Mouse (Mus musculus) hindbrain, embryonic 12.5 days (tissue): ENCODE data around the gene Chsy1. TPM values are rescaled to one million over a fixed set of nuclear protein-coding genes. Genes with fewer than 3 reads are reported as not detected.

Experiments used
- ATAC-seq: fragments of 200-750 bp; cut with Nextera tagmentation; 2 replicates; pipeline ENCODE4 v1.8.0; 2017; ENCODE audit warnings: moderate TSS enrichment; ENCODE audit not compliant: low FRiP score
- H3K27ac ChIP-seq: fragments of 300-500 bp; sonication (generic); 2 replicates; pipeline ENCODE4 v1.5.1; 2016; ENCODE audit warnings: mild to moderate bottlenecking
- H3K27me3 ChIP-seq: fragments of 300-500 bp; sonication (generic); 2 replicates; pipeline ENCODE4 v1.6.1; 2016; ENCODE audit warnings: mild to moderate bottlenecking
- H3K36me3 ChIP-seq: fragments of 300-500 bp; sonication (generic); 2 replicates; pipeline ENCODE4 v1.6.1; 2016; ENCODE audit warnings: mild to moderate bottlenecking
- H3K4me1 ChIP-seq: fragments of 300-500 bp; sonication (generic); 2 replicates; pipeline ENCODE4 v1.6.1; 2016
- H3K4me2 ChIP-seq: fragments of 300-500 bp; sonication (generic); replicated peaks from 2 replicates; pipeline ENCODE4 v1.6.1; 2016; ENCODE audit warnings: mild to moderate bottlenecking
- H3K4me3 ChIP-seq: fragments of 300-500 bp; sonication (generic); 2 replicates; pipeline ENCODE4 v1.5.1; 2016; ENCODE audit warnings: mild to moderate bottlenecking
- H3K9ac ChIP-seq: fragments of 300-500 bp; sonication (generic); 2 replicates; pipeline ENCODE4 v1.6.1; 2016; ENCODE audit warnings: mild to moderate bottlenecking, moderate library complexity
- H3K9me3 ChIP-seq: fragments of 300-500 bp; sonication (generic); replicated peaks from 2 replicates; pipeline ENCODE4 v1.6.1; 2016; ENCODE audit warnings: mild to moderate bottlenecking
- WGBS: fragments of 180-500 bp; shearing (Covaris S2); methylation state at CpG from one replicate; pipeline ENCODE4 v1.1.7; 2016; 5-methylcytosine and 5-hydroxymethylcytosine counted together
- polyA plus RNA-seq: library from polyadenylated mRNA; unstranded; fragments of >200 nt; fragmentation: Nextera tagmentation; extraction: Ambion mirVana; gene quantifications from 2 replicates; pipeline ENCODE4 v1.2.1, GENCODE M21; 2016

The Chsy1 gene
- polyA plus RNA-seq, 1 experiment from 2014 or later = 16.1 TPM

DNA sequence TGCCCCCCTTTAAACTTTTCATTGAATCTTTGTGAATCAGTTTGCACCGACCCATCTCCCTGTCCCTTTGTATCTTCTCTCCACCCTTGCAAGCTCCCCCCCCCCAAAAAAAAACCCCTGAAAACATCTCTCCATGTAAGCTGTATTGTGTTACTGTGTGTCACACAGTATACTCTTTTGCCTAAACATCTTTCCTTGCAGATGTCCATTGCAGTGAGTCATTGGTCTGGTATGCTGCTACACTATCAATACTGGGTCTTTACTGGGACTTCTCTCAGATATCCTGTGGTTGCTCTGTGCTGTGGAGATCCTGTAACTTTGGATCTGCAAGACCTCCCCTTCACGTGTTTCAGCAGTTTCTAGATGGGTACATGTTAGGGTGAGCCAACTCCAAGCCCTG is 21.0 kb downstream of the Chsy1 start:
- H3K4me1 ChIP-seq = peaks cover 17% of the 10 kb centered on the region
- H3K4me2 ChIP-seq = no peak overlapping the region
- H3K9me3 ChIP-seq = 0 out of 2 replicates have a peak, but pooled peaks cover 3% of the 10 kb centered on the region
- 93% methylated on average over 2 of the region's 2 CpGs for WGBS
- ATAC-seq = no peak
- no peak overlapping the region for H3K9ac ChIP-seq
- peaks cover 23% of the 10 kb centered on the region for H3K36me3 ChIP-seq
- H3K27me3 ChIP-seq = no peaks in the 10 kb centered on the region
- H3K4me3 ChIP-seq = no peak overlapping the region
- no peak overlapping the region for H3K27ac ChIP-seq

DNA sequence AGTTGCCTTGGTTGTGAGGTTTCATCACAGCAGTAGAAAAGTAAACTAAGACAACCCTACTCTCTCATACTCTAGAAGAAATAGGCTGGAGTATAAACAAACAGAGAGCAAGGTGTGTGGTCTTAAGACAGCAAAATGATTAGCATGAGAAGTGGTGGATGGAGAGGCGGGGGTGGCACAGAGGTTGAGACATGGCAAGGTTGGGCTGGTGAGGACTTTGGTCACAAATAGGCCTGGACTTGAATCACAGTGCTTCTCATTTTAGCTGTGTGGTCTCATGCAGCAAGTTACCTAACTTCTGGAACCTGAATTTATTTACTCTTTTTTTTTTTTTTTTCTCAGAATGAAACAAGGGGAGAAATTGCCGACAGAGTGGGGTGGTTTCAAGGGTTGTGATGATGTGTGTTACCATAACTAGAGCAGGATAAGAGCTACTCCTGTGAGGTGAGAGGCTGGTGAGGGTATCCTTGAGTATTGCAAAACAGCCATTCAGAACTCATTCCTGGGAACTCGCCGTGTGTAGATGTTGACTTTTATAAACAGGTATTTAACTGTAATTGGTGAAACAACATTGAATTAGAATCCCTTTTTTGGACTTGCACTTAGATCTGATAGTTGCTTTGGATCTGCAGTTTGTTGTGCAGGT is 22.6 kb downstream of the Chsy1 start:
- Histone ChIP-seq H3K4me1 (peaks cover 31% of the 10 kb centered on the region), H3K27me3 (no peaks in the 10 kb centered on the region), H3K36me3 (peaks cover 11% of the 10 kb centered on the region; the same call in 1 of the 2 replicates), H3K4me2 (no peak overlapping the region), H3K4me3 (no peak overlapping the region), H3K27ac (no peak overlapping the region), H3K9ac (no peak overlapping the region), H3K9me3 (0 out of 2 replicates have a peak, but pooled peaks cover 3% of the 10 kb centered on the region)
- ATAC-seq = no peak
- 84% methylated on average over 4 of the region's 4 CpGs for WGBS

DNA sequence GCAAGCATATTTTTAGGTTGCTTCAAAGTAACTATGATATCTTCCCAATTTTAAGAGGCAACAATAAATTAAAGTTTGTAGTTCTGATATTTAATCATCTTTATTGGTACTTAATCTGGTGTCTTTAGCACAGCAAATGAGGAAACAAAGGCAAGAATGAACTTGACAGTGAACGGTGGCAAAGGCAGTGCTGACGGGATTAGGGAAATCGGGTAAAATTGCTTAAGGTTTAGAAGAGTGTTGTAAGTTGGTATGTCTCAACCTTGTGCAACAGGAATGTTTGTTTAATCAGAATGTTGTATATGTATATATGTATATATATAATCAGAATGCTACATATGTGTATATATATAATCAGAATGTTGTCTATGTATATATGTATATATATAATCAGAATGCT is 24.8 kb downstream of the Chsy1 start:
- 0 out of 2 replicates have a peak, but pooled peaks cover 3% of the 10 kb centered on the region for H3K9me3 ChIP-seq
- peaks cover 11% of the 10 kb centered on the region; the same call in 1 of the 2 replicates for H3K36me3 ChIP-seq
- H3K4me3 ChIP-seq = no peak overlapping the region
- WGBS = 97% methylated on average over 3 of the region's 3 CpGs
- H3K9ac ChIP-seq = no peak overlapping the region
- no peak for ATAC-seq
- no peak overlapping the region for H3K27ac ChIP-seq
- no peak overlapping the region for H3K4me2 ChIP-seq
- H3K4me1 ChIP-seq = peaks cover 22% of the 10 kb centered on the region
- H3K27me3 ChIP-seq = no peaks in the 10 kb centered on the region

DNA sequence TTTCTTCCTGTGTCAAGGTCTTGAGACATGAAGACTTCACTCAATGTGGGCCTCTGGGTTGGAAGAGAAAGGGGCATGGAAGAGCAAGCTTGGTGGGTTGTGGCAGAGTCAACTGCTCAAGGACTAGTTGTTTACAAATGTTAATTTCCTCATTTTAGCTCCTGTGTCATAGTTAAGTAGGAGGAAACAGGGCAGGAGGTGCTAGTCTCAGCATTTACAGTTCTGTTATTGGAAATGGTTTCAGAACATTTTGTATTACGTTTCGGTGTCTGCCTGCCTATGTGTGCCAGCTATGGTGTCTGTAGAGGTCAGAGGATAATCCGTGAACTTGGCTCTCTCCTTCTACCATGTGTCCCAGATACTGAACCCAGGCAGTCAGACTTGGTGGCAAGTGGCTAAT is 26.3 kb downstream of the Chsy1 start:
- peak overlapping the region; percentile 18; the same call in 1 of the 2 replicates for H3K27ac ChIP-seq

DNA sequence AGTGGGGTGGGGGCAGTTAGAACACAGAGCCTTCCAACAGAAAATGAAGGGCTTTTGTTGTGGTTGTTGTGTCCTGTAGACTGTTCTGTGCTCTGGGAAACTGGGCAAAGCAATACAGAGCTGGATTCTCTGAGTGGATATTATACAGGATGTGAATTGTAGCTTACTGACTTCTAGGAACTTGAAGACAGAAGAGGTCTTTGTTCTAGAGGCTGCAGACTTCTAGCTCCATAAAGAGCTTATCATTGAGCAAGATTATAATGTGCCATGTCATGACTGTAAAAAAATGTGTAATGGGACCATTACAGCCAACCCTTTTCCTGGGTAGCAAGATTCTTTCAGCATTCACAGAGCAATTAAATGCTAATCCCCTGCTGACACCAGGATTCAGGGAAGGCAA is 26.9 kb downstream of the Chsy1 start:
- Histone ChIP-seq H3K9ac (no peak overlapping the region), H3K9me3 (no peaks in the 10 kb centered on the region), H3K36me3 (peaks cover 2% of the 10 kb centered on the region; the same call in 1 of the 2 replicates), H3K27ac (peak overlapping the region; percentile 18; the same call in 1 of the 2 replicates), H3K27me3 (no peaks in the 10 kb centered on the region), H3K4me3 (no peak overlapping the region), H3K4me2 (no peak overlapping the region), H3K4me1 (peaks cover 29% of the 10 kb centered on the region)
- no peak for ATAC-seq

More for the DNA sequence above, 26.3 kb downstream of the Chsy1 start:
- WGBS = 90% methylated on average over 3 of the region's 3 CpGs
- Histone ChIP-seq H3K27me3 (no peaks in the 10 kb centered on the region), H3K4me2 (no peak overlapping the region), H3K9ac (no peak overlapping the region), H3K4me3 (no peak overlapping the region), H3K4me1 (peaks cover 23% of the 10 kb centered on the region), H3K36me3 (peaks cover 5% of the 10 kb centered on the region; the same call in 1 of the 2 replicates), H3K9me3 (0 out of 2 replicates have a peak, but pooled peaks cover 3% of the 10 kb centered on the region)
- ATAC-seq = no peak

DNA sequence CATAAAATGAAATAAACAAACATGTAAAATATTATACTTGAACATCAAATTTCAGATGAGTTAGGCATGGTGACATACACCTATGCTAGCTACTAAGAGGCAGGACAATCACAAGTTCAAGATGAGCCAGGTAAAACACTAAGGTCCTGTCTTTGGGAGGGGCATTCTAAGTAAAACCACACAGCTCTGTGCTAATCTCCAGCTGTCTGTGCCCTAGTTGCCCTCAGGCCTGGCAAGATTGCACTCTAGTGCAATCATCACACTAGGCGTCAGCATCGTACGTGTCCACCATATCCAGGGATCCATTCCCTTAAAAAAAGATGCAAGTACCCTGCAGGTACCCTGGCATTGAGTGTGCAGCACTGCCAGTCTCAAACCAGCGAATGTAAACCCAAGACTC is 28.0 kb downstream of the Chsy1 start:
- Histone ChIP-seq H3K9me3 (no peaks in the 10 kb centered on the region), H3K4me2 (no peak overlapping the region), H3K4me1 (peaks cover 31% of the 10 kb centered on the region), H3K9ac (no peak overlapping the region), H3K36me3 (no peaks in the 10 kb centered on the region), H3K4me3 (no peak overlapping the region), H3K27ac (no peak overlapping the region), H3K27me3 (no peaks in the 10 kb centered on the region)
- no peak for ATAC-seq
- WGBS = 89% methylated on average over 4 of the region's 4 CpGs

DNA sequence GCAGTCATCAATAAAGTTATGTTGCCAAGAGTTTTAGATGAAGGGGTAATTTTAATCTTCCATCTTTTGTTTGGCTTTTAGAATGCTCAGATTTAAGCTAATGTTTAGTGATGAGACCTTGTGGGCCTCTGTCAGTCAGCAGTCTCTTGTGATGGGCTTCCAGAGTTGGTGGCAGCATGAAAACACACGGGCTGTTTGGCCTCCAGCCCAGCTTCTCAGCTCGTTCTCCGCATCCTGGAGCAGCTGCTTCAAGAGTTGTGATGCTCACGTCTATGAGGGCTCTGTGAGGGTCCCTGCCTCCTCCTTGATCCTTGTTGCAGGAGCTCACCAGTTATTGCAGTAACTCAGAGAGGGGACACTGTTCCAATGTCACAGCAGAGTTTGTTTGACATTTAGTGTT is 29.0 kb downstream of the Chsy1 start:
- Histone ChIP-seq H3K27me3 (no peaks in the 10 kb centered on the region), H3K4me3 (no peak overlapping the region), H3K27ac (no peak overlapping the region), H3K9me3 (no peaks in the 10 kb centered on the region), H3K4me2 (no peak overlapping the region), H3K36me3 (no peaks in the 10 kb centered on the region), H3K9ac (no peak overlapping the region), H3K4me1 (peaks cover 31% of the 10 kb centered on the region)
- ATAC-seq = no peak
- 69% methylated on average over 4 of the region's 4 CpGs for WGBS

DNA sequence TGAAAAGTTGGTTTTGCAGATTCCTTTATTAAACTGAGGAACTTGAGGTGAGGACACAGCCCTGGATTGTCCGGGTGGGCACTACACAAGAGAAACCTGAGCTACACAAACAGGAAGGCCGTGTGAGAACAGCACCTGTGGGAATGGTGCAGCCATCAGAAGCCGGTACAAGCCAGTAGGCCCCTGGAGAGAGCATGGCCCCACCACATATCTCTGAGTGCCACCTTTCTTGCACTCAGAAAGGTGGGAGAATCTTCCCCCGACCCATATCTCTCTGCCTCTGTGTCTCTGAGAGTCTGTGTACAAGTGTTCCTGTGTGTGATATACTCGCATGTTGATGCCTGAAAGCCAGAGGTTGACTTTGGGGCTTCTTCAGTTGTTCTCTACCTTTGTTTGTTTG is 29.6 kb downstream of the Chsy1 start:
- H3K9me3 ChIP-seq = no peaks in the 10 kb centered on the region
- no peak overlapping the region for H3K9ac ChIP-seq
- WGBS = 91% methylated on average over 5 of the region's 5 CpGs
- H3K4me1 ChIP-seq = peaks cover 31% of the 10 kb centered on the region
- no peak for ATAC-seq
- no peak overlapping the region for H3K4me2 ChIP-seq
- H3K27ac ChIP-seq = no peak overlapping the region
- H3K4me3 ChIP-seq = no peak overlapping the region
- H3K36me3 ChIP-seq = no peaks in the 10 kb centered on the region
- H3K27me3 ChIP-seq = no peaks in the 10 kb centered on the region

DNA sequence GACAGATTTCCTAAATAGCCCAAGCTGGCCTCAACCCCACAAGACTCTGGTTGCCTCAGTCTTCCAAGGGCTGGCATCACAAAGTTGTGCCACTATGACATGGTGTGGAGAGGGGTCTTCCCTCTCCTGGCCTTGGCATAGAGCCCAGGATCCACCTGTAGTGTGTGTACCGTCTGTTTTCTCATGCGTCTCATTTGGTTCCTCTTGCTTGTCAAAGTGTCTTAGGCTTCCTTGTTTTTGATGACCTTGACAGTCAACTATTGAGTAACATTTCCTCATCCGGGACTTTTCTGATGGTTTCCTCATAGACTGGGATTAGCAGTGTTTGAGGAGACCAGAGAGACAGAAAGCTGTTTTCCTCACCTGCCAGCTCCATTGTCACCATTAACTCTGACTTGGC is 30.8 kb downstream of the Chsy1 start:
- whole genome bisulfite sequencing = 77% methylated on average over 3 of the region's 3 CpGs

DNA sequence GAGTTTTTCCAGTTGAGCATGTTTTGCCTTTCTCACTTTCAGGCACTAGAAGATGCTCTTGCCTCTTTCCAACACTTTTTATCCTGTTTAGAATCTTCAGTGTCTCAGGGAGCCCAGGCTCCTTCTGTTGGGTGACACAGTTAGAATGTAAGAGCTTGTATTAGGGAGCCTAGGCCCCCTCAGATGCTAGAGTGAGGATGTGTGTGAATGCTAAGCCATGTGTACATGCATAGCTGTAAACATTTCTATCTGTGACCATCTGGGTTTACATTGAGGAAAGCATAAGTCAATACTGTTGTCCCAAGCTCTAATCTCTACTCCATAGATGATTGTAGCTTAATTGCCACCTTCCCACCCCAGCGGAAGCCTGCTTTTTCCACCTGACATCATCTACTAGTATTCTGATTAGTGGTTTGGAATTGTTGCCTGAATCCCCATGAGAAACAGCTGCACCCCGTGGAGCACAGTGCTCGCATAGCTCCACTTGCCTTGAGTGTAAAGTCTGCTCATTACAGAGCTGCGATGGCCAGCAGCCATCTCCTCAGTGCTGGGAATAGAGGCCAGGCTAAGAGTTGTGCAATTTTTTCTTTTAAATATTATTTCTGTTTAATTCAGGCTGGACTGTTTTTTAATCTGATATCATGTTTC is 31.7 kb downstream of the Chsy1 start:
- Histone ChIP-seq H3K36me3 (no peaks in the 10 kb centered on the region), H3K4me2 (no peak overlapping the region), H3K9ac (no peak overlapping the region), H3K9me3 (no peaks in the 10 kb centered on the region), H3K27ac (no peak overlapping the region), H3K4me1 (peaks cover 20% of the 10 kb centered on the region), H3K27me3 (no peaks in the 10 kb centered on the region), H3K4me3 (no peak overlapping the region)
- ATAC-seq = no peak
- 64% methylated on average over 4 of the region's 4 CpGs for WGBS

More for the DNA sequence above, 30.8 kb downstream of the Chsy1 start:
- H3K27ac ChIP-seq = no peak overlapping the region
- H3K27me3 ChIP-seq = no peaks in the 10 kb centered on the region
- H3K9ac ChIP-seq = no peak overlapping the region
- H3K4me2 ChIP-seq = no peak overlapping the region
- H3K4me1 ChIP-seq = peaks cover 28% of the 10 kb centered on the region
- H3K36me3 ChIP-seq = no peaks in the 10 kb centered on the region
- H3K9me3 ChIP-seq = no peaks in the 10 kb centered on the region
- no peak overlapping the region for H3K4me3 ChIP-seq
- no peak for ATAC-seq

DNA sequence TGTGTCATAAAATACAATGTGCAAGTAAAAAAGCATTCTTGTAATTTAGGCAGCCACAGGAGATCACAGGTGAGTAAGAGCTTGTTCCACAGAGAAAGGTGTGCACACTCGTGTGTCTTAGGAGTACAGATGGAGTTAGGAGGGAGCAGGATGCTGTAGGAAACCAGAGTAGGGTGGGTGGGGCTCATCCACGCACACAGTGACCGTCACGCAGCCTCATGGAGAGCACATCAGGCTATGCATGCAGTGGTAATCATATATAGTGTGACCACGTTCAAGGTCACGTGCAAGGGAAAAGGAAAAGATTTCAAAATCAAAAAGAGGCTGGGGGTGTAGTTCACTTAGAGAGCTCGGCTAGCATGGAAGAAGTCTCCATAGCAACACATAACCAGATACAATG is 33.2 kb downstream of the Chsy1 start:
- H3K9me3 ChIP-seq = no peaks in the 10 kb centered on the region
- no peaks in the 10 kb centered on the region for H3K36me3 ChIP-seq
- H3K27ac ChIP-seq = no peak overlapping the region
- no peak overlapping the region for H3K4me3 ChIP-seq
- peaks cover 12% of the 10 kb centered on the region for H3K4me1 ChIP-seq
- H3K27me3 ChIP-seq = no peaks in the 10 kb centered on the region
- no peak overlapping the region for H3K9ac ChIP-seq
- 85% methylated on average over 7 of the region's 7 CpGs for WGBS
- no peak for ATAC-seq
- H3K4me2 ChIP-seq = no peak overlapping the region

DNA sequence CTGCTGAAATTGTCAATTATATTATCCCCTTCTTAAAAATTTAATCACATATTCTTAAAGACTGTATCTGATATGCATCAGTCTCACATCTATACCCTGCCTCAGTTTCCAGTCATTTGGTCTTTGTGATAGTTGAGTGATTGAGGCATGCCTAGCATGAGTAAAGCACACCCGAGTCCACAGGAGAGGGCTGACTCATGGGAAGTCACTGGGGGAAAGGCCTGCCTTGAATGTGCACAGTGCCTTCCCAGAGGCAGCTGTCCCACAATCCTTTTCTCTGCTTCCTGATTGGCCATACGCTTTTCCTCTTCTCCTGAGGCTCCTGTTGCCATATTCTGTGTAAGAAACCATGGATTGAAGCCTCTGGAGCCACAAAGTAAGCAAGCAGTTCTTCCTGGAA is 35.2 kb downstream of the Chsy1 start:
- Histone ChIP-seq H3K36me3 (no peaks in the 10 kb centered on the region), H3K27ac (no peak overlapping the region), H3K4me3 (no peak overlapping the region), H3K9me3 (no peaks in the 10 kb centered on the region), H3K4me1 (peaks cover 9% of the 10 kb centered on the region), H3K9ac (no peak overlapping the region), H3K4me2 (no peak overlapping the region), H3K27me3 (no peaks in the 10 kb centered on the region)
- 98% methylated on average over 2 of the region's 2 CpGs for WGBS
- no peak for ATAC-seq

DNA sequence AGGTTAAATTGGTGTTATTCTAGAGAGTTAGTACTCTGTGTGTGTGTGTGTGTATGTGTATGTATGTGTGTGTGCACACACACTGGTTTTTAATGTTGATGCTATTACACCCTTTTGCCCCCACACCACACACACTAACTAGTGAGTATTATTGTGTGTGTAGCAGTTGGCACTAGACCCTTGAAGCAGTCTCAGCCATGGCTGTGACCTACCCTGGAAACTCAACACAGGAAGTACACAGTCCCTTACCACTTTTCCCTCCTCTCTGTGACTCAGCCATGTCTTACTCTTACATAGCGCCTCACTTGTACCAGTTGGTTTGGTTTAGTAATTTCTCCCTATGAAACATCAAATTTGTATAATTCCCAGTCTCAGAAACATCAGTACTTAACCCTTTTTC is 37.8 kb downstream of the Chsy1 start:
- no peak overlapping the region for H3K4me2 ChIP-seq
- no peak overlapping the region for H3K27ac ChIP-seq
- no peaks in the 10 kb centered on the region; the same call in 1 of the 2 replicates for H3K36me3 ChIP-seq
- no peaks in the 10 kb centered on the region for H3K9me3 ChIP-seq
- no peak for ATAC-seq
- H3K27me3 ChIP-seq = no peaks in the 10 kb centered on the region
- no peak overlapping the region for H3K4me3 ChIP-seq
- no peaks in the 10 kb centered on the region for H3K4me1 ChIP-seq
- WGBS = 96% methylated on average over 1 of the region's 1 CpGs
- H3K9ac ChIP-seq = no peak overlapping the region
